Mouse (Mus musculus): Measurements from ENCODE around the gene Tmem184b. TPM values are rescaled to one million over a fixed set of nuclear protein-coding genes. Genes with fewer than 3 reads are reported as not detected.
A peak's percentile ranks its signal among the peaks of the same experiment; 100 is the strongest.

The Tmem184b gene
- total RNA-seq, 2 experiments from 2014 or later, result 23.2 to 30.0 TPM

DNA sequence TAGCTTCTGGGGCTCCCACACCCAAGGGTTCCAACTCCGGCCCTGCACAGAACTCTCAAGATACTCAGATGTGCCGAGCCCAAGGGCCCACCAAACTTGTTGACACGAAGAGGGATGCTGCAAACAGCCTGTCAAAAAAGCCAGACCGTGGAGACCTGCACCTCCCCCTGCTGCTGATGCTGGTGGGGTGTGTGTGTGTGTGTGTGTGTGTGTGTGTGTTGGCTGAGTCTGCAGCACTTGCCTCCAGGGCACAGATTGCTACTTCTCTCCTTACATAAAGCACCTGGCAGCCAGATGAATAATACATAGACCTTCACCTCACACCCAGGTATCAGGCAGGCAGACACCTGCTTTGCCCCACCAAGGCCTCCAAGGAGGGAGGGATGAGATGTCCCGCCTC, 1.2 kb downstream of the Tmem184b start:
- no peak for DNase-seq
- intact Hi-C loops (cut with DNase I), result loop anchor here (2.0 kb wide), 1 partner anchor 39 kb away; no protein-coding TSS in a partner anchor

DNA sequence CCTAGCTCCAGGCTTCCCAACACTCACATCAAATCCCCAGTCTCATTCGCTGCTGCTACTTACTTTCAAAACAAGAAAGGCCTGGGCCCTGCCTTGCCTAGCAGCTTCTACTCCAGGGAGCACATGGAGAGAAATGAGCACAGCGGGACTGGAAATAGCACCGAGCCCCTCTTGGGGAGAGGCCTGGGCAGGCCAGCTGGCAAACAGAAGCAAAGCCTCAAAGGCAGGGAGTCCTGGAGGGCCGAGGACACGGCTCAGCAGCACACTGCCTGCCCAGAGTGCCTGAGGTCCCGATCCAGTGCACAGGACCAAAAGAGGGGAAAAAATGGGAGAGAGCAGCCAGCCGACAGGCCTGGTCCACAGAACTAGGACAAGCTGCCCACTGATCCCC, 2.4 kb downstream of the Tmem184b start:
- intact Hi-C loops (cut with DNase I), result no loop called here
- DNase-seq, result no peak

DNA sequence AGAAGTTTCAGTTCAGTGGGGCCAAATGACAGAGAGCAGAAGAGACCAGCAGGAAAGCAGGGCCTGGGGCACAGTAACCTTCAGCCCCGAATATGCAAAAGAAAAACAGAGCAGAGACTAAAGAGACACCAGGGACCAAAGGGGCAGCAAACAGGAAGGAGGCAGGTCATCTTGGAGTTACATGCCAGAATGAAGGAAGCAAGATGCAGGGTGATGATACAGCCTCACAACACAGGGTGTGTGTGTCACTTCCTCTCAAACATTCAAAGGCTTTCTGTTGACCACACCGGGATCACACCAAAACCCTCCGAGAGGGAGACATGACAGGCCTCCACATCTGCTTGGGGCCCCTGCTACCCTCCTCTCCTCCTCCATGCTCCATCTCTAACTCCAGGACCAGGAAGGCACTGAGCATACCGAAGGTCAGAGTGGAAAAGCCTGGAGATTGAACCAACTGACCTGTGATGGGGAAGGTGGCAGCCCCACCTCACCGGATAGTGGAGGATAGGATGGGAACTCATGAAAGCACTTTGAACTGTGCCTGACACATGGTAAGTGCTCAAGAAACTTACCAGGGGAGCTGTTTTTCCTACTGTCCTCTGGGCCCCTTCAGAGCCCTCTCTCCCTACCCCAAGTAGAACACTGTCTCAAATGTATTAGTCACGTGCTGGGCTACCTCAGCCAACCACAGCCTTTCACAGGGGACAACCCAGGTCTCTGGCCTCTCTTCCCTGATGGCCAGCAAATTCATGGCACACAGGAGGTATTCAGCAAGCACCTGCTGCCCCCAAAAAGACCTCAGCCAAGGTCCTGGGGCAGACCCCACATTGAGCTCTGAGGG, 3.0 kb downstream of the Tmem184b start:
- intact Hi-C loops (cut with DNase I), result no loop called here
- DNase-seq, result no peak

DNA sequence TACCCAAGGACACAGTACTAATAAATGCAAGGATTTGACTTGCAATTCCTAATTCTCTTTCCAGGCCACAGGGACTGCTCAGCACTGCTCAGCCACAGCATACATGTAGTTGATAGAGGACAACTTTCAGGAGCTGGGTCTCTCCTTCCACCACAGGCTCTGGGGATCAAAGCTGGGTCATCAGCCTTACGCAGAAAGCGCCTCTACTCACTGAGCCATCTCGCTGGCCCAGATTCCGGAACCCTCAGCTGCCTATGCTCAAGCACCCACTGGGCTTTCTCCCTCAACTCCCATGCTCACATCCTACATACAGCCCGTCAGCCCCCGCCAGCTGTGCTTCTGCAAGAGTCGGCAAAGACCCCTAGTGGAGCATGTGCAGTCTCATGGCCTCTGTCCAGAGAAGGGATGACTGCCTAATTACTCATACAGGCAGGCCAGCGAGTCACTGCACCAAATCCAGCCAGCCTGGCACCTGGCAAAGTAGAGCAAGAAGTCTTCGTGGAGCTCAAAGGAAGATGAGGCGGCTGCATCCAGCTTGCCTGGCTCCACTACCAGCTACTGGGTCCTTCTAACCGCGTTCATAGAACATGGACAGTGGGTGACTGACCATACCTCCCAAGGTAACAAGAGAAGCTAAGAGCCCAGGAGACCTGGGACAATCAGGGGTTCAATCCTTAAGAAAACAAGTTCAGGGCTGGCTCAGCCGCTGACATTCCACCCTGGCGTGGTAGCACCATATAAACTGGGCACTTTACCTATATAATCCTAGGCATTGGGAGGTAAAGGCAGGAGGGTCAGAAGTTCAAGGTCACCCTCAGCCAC, 3.9 kb downstream of the Tmem184b start:
- DNase-seq, result no peak
- intact Hi-C loops (cut with DNase I), result no loop called here

- DNase-seq, result no peak
- intact Hi-C loops (cut with DNase I), result no loop called here
Measured at GRCm38 (mm10) chr15:79396736-79397135, 6.6 kb downstream of the Tmem184b start.

DNA sequence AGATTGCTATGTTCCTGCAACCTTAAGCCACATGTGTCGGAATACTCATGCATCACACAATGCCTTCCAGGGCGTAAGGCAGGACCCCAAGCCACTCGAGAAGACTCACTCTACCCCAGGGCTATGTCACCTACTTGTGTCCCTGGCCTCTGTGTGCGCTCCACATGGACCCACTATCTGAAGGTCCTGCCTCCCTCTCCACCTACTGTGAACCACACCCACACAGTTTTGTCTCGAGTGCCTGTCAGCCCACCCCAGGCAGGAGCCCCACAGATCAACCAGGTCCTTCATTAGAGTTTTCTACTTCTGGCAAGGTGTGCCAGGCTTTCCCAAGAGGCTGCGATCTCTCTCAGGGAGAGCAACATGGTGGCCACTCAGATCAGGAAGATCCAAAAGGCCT, 8.1 kb downstream of the Tmem184b start:
- intact Hi-C loops (cut with DNase I), result no loop called here
- no peak for DNase-seq

DNA sequence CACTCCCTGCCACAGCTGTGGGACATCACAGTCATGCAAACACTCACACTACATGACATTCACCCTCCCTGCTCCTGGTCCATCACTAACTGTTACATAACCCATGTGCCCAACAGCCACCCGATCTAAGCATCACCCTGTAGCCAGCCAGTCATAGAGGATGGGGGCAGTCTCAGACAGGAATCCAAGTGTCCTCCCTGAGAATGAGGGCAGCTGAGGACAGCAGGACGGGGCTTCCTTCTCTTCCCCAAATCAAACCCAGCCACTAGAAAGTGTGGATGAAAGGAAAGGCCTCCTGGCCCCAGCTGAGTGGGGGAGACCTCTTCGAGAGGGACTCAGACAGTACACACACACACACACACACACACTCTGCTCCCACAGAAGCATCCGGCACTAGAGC, 8.5 kb downstream of the Tmem184b start:
- DNase-seq, result no peak
- intact Hi-C loops (cut with DNase I), result no loop called here

DNA sequence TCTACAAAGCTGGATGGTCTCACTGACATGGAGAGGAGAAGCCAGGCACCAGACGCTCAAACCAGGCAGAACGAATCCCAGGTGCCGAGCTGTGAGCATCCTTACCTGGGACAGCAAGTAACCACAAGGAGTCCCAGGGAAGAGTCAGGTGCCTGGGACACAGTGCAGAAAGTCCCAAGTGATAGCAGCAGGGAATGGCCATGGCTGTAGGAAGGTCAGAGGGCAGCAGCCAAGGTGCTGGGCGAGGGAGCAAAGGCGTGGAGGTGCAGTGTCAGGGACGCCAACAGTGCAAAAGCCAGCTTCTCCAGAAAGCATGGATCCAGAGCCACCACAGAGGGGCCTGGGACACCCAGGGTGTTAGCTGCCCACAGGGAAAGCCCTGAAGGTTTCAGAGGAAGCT, 10.3 kb downstream of the Tmem184b start:
- intact Hi-C loops (cut with DNase I), result no loop called here
- DNase-seq, result no peak

- DNase-seq, result no peak
- intact Hi-C loops (cut with DNase I), result no loop called here
Measured at GRCm38 (mm10) chr15:79392527-79392926, 10.8 kb downstream of the Tmem184b start.

DNA sequence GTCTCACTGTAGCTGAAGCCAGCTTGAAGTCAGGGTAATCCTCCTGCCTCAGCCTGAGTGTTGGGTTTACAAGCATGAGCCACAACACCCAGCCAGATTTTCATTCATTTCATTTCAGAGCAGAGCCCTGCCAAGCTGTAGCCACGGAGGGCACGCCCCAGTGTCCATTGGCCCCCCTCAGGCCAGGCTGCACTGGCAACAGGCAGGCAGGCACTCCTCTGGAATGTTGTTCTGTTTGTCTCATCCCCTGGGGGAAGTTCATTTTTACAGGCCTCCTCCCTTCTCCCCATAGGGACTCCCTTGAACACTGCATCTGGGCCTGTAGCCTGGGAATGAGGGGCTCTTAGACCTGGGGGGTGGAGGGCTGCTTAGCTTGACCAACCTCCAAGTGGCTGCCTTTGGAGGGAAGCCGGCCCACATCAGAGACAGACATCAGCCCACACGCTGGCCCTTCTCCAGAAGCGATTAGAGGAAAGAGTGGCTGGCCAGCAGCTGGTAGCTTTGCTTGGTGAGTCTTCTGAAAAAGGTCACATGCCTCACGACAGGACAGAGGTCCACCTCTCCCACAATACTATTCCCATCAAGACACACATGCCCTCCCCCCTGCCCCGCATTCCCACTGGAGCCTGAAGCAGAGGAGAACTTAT, 11.8 kb downstream of the Tmem184b start:
- peak; percentile 55 to 64 for DNase-seq
- intact Hi-C loops (cut with DNase I), result no loop called here

DNA sequence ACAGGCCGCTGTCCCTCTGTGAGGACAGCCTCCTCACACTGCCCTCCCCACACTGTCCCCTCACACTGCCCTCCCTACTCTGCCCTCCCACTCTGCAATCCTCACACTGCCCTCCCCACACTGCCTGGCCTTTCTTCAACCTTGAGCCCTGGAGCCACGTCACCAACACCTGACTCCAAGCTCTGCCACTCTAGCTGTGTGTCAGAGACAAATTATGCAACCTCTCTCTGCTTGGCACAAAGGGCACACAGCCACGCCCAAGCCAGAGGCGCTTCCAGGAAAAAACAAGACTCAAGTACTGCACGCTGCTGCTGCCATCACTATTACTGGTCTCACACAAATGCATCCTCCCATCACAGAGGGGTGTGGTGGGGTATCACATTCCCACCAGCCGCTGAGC, 12.9 kb downstream of the Tmem184b start:
- intact Hi-C loops (cut with DNase I), result no loop called here
- no peak for DNase-seq

DNA sequence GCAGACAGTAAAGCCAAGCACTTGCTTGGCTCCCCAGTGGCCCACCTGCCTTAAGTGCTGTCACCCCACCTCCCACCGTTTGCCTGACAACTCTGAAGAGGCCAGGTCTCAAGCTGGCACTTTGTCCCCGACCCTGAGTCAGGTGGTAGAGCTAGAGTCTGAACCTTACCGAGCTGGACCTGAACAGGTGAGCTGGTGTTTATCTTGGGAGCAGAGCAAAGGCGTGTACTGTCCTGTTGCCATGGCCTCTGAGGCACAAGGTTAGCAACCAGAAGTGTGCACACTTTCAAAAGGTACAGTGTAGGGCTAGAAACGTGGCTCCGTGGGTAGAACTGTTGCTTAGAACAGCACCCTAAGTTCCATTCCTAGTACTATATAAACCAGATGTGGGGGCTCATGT, 15.2 kb downstream of the Tmem184b start:
- no peak for DNase-seq

GRCm38 (mm10) chr15:79387611-79388010, 15.8 kb downstream of the Tmem184b start:
- intact Hi-C loops (cut with DNase I), result no loop called here
- no peak for DNase-seq

More for the DNA sequence above, 15.2 kb downstream of the Tmem184b start:
- intact Hi-C loops (cut with DNase I), result no loop called here

- intact Hi-C loops (cut with DNase I), result no loop called here
- DNase-seq, result no peak
Measured at GRCm38 (mm10) chr15:79387081-79387480, 16.3 kb downstream of the Tmem184b start.

DNA sequence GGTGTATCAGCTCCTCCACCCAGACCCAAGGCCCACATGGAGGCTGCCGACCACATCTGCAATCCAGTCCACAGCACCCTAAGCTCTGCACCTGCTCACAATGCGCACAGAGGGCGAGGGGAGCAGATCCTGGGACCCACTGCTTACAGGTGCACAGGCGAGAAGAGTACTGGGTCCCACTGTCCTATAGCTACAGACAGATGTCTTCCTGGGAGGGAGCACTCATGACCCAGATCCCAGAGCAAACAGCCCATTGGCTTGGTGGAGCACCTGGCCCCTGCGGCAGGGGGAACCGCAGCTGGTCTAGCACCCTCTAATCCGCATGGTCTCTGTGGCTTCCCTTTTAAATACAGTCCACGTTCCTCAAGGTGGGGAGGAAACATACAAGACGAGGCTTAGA, 21.7 kb downstream of the Tmem184b start:
- intact Hi-C loops (cut with DNase I), result loop anchor here (5.0 kb wide), 1 partner anchor 134 kb away; no protein-coding TSS in a partner anchor
- DNase-seq, result no peak

DNA sequence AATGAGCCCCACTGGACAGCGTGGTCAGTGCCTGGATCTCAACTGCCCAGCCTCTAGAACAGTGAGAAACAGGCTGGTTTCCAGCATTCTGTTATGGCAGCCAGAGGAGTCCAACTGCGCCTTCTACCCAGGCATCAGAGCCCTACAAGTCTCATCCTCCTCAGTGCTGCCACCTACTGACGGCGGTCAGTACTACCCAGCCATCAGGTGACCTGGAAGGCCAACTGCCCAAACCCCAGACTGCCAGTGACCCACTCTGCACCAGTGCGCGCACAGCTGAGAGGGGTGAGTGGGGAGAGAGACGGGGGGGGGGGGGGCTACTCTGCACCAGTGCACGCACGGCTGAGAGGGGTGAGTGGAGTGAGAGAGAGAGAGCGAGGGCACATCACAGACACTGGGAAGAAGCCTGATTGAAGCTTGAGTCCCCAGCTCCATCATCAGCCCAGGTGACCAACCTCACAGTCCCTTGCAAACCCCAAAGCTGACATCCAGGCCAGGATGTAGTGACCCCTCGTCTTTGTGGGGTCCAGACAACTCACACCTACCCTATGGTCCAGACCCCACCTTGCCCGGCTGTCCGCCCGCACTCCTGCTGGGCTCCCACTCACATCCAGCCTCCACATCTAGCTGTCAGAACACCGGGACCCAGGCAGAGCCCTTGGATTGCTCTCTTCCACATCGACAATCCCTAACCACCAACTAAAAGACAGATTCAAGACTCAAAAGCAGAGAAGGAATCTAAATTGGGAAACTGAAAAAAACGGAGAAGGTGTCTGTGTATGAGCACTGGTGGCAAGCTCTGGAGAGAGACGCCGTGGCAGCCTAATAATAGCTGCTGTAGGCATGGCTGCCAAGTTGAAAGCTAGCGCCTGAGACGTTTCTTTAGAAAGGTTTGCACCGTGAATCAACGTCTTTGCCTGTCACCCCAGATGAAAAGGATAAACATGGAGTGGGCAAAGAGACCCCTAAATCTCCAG, 22.6 kb downstream of the Tmem184b start:
- intact Hi-C loops (cut with DNase I), result loop anchor here (5.0 kb wide), 1 partner anchor 133 kb away; no protein-coding TSS in a partner anchor

GRCm38 (mm10) chr15:79379658-79380057, 23.7 kb downstream of the Tmem184b start:
- intact Hi-C loops (cut with DNase I), result loop anchor here (5.0 kb wide), 2 partner anchors 88 to 132 kb away; no protein-coding TSS in a partner anchor
- no peak for DNase-seq

More for the DNA sequence above, 22.6 kb downstream of the Tmem184b start:
- DNase-seq, result peak; percentile 83 to 84

GRCm38 (mm10) chr15:79378608-79379007, 24.8 kb downstream of the Tmem184b start:
- intact Hi-C loops (cut with DNase I), result loop anchor here (5.0 kb wide), 1 partner anchor 89 kb away; no protein-coding TSS in a partner anchor
- DNase-seq, result no peak

- intact Hi-C loops (cut with DNase I), result loop anchor here (5.0 kb wide), 1 partner anchor 90 kb away; no protein-coding TSS in a partner anchor
- DNase-seq, result peak; percentile 69 to 76
Measured at GRCm38 (mm10) chr15:79377681-79378080, 25.7 kb downstream of the Tmem184b start.

All from gastrocnemius, postnatal 36 days (tissue).